Mouse (Mus musculus): ENCODE results near the gene Sohlh2. TPM values are rescaled to one million over a fixed set of nuclear protein-coding genes. Genes with fewer than 3 reads are reported as not detected.
"Not testable (repeated sequence)": the region's sequence is repeated elsewhere in the genome, so short reads cannot be mapped to it uniquely, and the experiment has no call there.

Gene Sohlh2
- not detected for total RNA-seq (2021)

DNA sequence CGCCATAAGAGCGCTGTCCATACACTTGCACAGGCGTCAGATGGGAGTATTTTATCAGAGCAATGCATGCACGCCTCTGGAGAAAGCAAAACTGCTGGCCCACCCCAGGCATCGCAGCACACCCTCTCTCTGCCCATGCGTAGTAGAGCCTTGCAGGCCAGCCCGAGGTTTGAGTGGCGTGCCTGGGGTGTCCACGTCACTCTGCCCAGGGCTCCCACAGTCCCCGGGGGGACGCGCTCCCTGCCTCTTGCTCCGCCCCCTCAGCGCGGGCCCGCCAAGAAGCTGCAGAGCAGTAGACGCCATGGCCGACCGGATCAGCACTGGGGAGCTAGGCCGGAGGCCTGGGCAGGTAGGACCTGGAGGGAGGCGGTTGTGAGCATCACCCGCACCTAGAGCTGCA is at the start of gene Sohlh2:
TSS of gene Sohlh2 (plus strand) at position 263 of the 400 bp plus-strand sequence.
- no peak for DNase-seq
- intact Hi-C loops (cut with DNase I): no loop called here

DNA sequence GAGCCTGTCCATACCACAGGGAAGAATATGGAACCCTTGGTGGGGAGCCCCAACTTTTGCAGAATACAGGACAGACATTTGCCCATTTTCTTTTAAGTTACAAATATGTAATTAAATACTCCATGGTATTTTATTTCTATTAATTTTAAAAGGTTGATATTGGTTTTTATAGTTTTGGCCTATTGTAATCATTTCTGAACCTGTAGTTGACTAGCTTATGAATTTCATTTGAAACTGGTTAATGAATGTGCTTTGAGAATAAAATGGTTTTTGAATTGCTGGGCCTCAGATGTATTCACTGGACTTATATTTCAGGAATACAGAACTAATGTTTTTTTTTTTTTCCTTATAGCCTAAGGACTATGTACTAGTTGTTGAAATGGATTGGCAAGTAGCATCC is 44.8 kb upstream of the Sohlh2 start, which contains the start of gene Ccdc169:
TSS of gene Ccdc169 (plus strand) at position 301 of the 400 bp plus-strand sequence.
- intact Hi-C loops (cut with DNase I): no loop called here
- DNase-seq: no peak

DNA sequence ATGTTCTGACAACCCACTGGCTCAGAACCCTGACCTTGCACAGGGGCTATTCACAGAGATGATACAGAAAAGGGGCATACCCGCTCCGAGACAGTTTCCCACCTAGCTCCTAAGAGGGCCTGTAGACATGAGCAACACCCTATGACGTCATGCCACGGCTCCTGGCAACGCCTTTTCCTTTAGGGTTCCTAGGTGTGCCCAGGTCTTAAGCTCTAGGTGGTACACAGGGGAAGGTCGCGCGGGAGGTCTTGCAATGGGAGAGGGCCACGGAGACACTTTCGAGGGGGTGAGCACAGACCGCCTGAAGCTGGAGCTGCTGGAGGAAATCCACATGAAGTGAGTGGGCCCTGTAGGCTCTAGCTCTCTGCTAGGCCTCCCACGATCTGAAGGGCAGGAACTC is 42.0 kb upstream of the Sohlh2 start:
- intact Hi-C loops (cut with DNase I): no loop called here
- DNase-seq: no peak

DNA sequence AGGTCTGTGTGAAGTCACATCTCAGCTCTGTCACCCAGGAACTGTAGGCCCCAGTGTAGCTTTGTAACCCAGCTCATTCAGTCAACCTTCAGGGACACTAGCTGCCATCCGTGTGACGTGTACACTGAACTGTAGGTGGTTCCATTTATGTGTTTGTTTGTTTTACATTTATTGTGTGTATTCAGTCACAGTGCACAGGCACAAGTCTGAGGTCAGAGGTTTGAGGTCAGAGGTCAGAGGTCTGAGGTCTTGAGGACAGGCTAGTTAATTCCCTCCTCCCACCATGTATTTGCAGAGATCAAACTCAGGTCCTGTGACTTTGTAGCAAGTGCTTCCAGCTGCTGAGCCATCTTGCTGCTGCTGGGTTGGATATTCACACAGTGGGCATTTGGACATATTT is 40.4 kb upstream of the Sohlh2 start:
- no peak for DNase-seq
- intact Hi-C loops (cut with DNase I): no loop called here

DNA sequence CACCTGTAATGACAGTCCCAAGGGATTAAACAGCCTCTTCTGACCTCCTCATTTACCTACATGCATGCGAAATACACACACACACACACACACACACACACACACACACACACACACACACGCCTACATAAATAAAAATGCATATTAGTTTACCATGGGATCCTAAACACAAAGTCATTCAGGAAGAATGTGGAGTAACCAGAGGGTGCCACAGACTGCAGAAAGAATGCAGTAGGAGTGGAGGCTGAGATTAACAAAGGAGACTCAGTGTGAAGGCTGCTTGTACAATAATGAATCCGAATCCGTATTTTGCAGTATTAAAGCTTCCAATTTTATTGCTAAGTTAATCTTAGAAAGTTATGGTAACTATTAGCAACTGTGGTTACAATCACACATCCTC is 36.9 kb upstream of the Sohlh2 start:
- DNase-seq: no peak
- intact Hi-C loops (cut with DNase I): no loop called here

DNA sequence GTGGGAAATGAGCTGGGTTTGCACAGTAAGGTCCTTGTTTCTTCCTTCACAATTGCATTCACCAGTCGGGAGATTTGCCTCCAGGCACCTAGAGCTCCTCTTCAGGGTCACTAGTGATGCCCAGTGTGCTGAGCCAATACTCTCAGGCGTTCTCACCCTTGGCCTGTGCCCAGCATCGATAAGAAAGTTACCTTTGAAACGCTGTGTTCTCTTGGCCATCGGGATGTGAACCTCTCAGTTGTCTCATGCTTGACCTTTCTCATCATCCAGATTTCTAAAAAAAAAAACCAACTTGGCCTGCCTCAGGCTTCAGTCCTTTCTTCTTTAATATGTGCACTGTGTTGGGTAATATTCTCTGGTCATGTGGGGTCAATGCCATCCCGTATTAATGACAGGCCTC is 35.4 kb upstream of the Sohlh2 start:
- DNase-seq: no peak
- intact Hi-C loops (cut with DNase I): no loop called here

DNA sequence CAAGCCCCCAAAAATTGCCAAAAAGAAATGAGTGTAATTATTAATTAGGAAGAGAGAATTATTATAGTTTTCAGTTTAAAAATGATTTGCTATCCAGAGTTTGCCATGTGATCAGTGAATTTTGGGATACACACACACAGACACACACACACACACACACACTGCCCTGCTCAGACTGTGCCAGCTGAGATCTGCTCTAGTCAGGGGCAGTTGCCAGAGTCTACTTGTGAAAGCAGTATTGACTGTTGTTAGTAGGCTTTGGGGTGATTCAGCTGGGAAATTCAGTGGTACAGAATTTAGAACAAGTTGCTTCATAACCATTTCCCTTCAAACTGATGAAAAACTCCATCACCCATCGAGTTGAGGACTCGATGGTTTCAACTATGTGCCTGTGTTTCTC is 34.7 kb upstream of the Sohlh2 start:
- no peak for DNase-seq
- intact Hi-C loops (cut with DNase I): no loop called here

DNA sequence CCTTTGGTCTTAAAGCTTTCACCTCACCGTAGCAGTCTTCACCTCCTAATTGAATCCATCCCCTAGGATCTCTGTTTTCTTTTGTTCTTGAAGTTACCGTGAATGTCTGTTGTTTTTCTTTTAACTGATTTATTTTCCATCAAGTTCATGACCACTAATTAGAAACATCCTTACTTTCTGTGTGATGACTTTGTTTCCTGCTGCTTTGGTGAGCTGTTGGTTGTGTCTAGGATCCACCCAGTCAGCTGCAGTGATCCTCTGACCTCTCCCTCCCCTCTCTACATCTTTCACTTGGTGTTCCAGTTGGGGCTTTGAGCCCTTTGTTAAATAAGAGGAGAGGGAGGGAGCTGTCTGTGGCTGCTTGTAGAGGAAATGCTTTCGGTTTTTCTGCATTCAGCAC is 33.7 kb upstream of the Sohlh2 start:
- intact Hi-C loops (cut with DNase I): no loop called here
- no peak for DNase-seq

DNA sequence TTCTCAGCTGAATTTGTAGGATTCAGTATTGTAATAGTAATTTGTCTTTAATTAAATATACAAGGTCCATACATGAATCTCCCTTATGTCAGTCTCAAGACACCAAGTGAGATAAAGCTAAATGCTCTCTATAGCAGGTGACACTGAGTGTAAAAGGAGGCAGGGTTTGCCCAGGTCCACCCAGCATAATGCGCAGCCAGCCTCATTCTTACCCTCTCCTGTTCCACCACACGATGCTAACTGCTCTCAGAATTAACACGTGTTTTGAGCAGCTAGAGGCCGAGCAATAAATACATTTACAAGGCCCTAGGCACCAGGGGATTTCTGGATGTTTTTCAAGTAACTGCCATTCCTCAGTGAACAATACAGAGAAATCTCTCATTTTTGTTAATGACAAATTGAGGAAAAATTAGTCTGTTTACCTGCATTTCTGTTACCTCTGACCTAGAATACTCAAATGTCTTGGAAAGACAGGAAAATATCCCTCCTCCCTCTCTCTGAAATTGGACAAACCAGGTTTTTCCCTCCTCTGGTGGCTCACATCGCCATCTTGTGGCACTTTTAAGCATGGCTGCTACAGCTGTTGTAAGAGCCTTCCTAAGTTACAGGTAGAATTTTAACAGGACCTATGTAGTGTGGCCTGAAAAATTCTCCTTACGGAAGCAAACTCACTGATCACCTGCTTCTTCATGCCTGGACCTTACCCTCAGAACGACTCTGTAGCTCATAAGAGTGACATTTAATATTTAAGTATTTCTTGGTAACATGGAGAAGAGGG is 30.0 kb upstream of the Sohlh2 start:
- DNase-seq: peak; percentile 60 to 75
- intact Hi-C loops (cut with DNase I): loop anchor here (1.0 kb wide), 2 partner anchors 72 to 202 kb away; no protein-coding TSS in a partner anchor

DNA sequence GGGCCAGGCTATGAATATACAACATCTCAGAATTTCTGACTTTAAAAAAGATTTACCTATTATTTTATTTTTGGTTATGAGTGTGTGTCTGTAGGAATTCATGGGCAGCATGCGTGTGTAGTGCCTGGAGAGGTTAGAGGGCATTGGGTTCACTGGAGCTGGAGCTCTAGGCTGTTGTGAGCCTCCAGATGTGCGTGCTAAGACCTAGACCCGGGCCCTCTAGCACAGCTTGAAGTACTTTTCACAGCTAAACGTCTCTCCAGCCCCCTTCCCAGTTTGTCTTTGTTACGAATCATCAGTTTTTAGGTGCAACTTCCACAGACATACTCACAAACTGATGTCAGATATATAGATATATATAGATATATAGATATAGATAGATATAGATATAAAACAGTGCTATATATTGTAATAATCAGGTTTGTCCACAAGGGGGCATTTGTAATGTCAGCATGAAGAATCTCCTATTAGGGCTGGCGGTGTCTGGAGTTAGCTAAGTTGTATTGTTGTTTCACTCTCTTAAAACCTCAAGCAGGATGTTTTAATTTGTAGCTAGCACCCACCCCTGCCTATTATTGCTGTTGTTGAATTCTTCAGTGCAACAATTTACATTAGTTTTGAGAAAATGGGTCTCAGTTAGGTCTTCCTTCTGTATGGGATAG is 29.0 kb upstream of the Sohlh2 start:
- DNase-seq: peak in 1 of 2 experiments; percentile 13
- intact Hi-C loops (cut with DNase I): loop anchor here (1.0 kb wide), 2 partner anchors 73 to 201 kb away; no protein-coding TSS in a partner anchor

DNA sequence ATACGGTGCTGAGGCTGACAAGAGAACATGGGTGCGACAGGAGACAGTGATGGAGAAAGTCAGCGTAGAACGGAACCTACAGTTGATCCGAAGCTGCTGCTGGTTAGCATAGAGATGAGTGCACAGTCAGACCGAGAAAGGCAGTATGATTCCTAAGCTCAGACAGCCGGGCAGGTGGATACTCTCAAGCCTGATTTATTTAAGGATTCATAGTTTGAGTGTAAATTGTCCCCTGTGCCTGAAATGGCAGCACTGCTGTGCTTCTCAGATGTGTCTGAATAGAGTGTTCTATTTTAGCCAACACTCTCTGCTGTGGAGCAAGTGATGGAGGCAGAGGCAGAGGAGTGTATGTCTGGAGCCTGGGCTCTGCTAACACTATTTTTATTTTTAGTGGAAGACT is 27.7 kb upstream of the Sohlh2 start:
- DNase-seq: no peak
- intact Hi-C loops (cut with DNase I): no loop called here

DNA sequence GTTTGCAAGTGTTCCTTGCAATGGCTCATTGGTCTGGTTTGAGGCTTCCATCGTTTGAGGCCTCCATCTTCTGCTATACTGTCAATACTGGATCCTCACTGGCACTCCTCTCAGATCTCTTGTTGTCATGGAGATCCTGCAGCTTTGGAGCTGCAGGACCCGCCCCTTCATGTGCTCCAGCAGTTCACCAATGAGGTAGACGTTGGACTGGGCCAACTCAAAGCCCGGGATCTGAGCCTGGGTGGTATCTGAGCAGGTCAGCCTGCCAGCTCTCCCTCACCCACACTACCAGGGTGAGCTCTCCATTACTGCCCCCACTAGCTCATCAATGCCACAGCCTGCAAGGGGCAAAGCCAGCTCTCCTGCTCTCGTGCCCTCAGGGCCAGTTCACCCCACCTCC is 24.4 kb upstream of the Sohlh2 start:
- intact Hi-C loops (cut with DNase I): no loop called here
- no peak for DNase-seq

DNA sequence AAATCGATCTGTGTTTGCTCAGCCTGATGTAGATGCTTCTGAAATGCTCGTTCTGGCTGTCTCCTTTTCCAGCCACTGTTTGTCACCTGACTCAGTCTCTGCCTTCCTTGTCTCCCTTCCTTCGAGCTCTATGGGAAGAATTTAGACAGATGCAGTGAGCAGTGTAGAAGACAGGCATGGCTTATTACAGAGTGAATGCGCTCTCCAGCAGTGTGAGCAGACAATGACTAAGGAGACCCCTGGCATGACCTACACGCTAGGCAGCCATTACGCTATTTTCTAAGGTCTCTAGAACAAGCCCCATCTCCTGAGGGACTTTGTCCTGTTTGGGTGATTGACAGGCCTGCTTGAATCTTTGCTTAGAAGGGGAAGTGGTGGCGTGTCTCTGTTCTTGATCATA is 20.7 kb upstream of the Sohlh2 start:
- intact Hi-C loops (cut with DNase I): no loop called here
- no peak for DNase-seq

DNA sequence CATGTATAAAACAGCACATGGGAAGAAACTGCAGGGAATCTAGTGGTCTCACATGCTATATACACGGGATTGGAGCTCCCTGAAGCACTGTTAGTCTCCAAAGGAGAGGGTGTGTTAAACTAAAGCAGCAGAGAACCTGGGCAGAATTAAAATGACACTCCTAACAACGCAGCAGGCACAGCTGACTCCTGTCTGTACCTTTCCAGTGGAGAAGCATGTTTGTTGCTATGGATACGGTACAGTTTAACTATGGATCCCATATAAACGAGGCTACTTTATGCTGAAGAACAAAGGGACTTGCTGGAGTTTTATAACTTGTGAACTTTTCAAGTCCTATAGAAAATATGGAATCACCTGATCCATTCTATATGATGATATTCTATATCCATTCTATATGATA is 18.3 kb upstream of the Sohlh2 start:
- intact Hi-C loops (cut with DNase I): no loop called here
- no peak for DNase-seq

DNA sequence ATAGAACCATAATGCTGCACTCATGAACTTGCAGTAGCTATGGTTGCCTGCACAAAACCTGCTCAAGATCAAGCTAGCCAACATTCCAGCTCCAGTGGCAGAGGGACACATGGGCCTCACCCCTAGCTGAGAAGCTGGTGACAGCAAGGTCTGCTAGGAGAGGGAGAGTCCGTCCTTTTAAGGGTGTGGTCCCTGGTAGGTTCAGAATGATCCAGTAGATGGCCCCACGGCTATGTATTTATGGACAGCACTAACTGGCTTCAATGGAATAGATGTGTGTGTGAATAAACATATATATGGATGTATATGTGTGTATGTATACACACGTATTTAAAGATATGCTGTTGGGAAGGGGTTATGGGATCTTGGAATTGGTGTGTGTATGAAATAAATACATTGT is 9.3 kb upstream of the Sohlh2 start:
- DNase-seq: no peak
- intact Hi-C loops (cut with DNase I): loop anchor here (5.0 kb wide), 1 partner anchor 180 kb away; no protein-coding TSS in a partner anchor

DNA sequence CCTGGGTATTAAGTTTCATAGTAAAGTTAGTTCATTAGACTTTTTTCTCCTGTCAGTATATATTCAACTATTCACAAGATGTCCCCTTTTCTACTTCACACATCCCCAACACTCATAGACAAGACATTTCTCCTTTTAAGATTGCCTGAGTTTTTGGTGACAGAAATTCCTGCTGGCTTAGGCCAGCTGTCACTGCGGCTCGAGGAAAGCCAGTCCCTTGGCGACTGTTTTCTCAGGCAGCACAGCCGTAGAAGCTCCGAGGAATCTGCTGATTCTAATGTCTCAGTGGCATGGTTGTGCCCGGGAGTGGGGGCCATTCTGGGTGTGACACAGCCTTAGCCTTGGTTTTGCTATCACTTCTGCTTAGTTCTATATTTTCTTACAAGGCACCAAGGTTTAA is 4.6 kb upstream of the Sohlh2 start:
- DNase-seq: peak in 1 of 2 experiments; percentile 19
- intact Hi-C loops (cut with DNase I): no loop called here

DNA sequence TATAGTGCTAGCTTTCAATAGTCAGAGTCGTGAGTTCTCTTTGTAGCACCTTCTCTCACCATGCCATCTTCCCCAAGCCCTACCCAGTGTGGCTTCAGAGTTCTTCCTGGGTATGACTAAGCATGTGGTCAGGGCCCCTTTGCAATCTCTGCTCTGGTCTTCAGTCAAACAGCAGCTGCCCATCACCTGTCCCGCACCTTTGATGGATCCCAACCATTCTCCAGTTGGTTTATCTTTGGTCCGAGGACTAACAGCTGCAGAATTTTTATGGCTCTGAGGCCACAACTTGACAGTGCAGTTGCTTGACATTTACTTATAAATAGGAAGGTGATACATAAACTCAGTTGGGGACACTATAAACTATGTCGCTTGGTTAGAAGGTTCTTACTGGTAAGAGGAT is 9.8 kb downstream of the Sohlh2 start:
- intact Hi-C loops (cut with DNase I): no loop called here
- DNase-seq: no peak

DNA sequence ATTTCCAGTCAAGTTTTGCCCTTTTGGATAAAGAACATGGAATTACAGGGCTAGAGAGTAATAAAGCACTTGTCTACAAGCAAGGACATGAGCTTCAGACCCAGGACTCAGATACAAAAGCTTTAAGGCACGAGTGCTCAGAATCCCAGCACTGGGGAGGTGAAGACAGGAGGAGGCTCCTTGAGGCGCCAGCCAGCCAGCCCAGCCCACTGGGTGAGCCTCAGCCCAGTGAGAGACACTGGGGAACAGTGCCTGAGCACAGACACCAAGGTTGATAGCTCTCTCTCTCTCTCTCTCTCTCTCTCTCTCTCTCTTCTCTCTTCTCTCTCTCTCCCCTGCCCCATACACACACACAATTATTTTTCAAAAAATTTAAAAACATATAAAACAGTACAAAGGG is 11.5 kb downstream of the Sohlh2 start:
- DNase-seq: no peak
- intact Hi-C loops (cut with DNase I): no loop called here

DNA sequence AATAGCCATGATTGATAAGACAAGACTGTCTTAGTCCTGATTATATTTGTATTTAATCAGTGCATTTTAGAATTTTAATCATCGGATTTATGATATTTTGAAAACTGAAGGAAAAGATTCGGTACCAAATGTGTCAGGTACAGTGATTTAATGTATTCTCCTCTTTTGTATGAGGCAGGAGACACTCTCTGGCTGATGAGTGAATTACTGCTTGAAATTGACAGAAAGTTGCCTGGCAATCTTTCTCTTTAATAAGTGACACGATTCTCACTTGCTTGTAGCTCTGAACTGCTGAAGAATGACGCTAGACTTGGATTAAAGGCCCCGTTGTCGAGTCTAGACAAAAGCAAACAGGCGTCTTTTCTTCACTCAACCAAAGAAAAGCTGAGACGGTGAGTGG is 13.0 kb downstream of the Sohlh2 start:
- intact Hi-C loops (cut with DNase I): no loop called here
- DNase-seq: no peak

DNA sequence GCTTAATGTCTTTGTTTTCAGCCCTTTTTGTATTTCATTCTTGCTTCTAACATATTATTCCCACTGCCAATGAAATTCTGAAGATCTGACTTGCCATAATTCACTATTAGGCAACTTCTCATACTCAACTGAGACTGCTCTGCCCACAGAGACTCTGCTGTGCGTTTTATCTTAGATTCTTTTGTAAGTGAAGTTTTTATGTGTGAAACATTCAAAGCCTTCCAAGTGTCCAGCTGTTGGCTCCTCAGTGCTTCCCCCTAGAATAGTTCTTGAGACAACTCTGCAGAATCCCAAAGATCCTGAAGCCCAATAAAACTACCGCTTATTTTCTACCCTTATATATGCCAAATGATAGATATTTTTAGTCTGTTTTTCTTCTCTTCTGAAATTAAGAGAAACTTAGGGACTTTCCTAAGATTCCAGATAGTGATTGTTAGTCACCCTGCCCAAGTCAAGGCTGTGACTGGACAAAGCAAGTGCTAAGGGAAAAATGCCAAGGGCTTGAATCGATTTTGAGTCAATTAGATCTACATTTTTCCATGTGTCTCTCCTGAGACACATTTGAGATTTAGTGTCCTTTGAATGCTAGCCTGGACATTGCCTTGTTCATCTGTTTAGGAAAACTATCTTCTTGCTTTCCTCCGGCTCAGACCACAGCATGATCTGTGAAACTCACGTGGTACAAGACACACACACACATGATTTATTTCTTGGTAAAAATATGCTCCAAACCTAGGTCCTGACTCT is 13.9 kb downstream of the Sohlh2 start:
- peak; percentile 30 to 36 for DNase-seq
- intact Hi-C loops (cut with DNase I): no loop called here

DNA sequence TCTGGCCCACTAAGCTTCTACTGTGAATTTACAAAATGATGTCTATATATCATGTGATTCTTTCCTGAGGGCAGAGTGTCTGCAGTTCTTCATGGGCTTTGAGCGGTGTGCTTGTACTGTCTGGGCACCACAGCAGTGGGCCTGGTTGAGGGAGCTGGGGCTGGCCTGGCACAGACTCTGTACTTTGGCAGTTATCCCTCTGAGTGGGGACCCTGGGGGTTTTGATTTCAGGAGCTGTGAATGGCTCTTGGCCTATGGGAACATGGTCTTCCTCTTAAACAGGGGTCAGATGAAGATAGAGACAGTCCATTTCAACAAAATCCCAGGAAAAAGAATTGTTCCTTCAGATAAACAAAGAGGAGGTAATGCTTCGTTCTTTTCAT is 14.5 kb downstream of the Sohlh2 start:
- no peak for DNase-seq
- intact Hi-C loops (cut with DNase I): no loop called here

DNA sequence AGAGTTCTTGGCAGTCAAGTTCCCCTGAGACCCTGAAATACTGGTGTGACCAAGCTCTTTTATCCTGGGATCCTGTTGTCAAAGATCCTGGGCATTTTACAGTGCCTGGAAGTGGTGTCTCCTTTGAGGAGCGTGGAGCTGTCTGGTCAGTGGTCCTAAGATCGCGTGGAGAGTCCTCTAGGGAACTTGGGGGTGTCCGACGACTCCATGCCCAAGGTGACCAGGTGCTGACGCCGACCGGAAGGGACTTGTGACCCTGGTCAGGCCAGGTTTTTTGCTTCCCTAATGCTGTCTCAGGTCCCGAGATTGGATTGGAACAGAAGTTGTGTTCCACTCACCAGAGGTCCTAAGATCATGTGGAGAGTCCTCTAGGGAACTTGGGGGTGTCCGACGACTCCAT is 21.8 kb downstream of the Sohlh2 start:
- DNase-seq; intact Hi-C loops (cut with DNase I): not testable (repeated sequence)
